Mouse (Mus musculus) kidney, adult 10 weeks (tissue): ENCODE measurements around the gene Ppl. TPM values are rescaled to one million over a fixed set of nuclear protein-coding genes. Genes with fewer than 3 reads are reported as not detected.

ENCODE experiments used
- polyA plus RNA-seq: library from polyadenylated mRNA; stranded (reverse); fragments of 350-450 nt; fragmentation: Illumina TruSeq; extraction: RNeasy Lipid Tissue Mini Kit (QIAGEN cat#74804); gene quantifications from one replicate; pipeline ENCODE4 v1.2.3, GENCODE M21; 2014; ENCODE audit warnings: low read depth, low replicate concordance

Ppl gene
- 1.7 TPM for polyA plus RNA-seq

DNA sequence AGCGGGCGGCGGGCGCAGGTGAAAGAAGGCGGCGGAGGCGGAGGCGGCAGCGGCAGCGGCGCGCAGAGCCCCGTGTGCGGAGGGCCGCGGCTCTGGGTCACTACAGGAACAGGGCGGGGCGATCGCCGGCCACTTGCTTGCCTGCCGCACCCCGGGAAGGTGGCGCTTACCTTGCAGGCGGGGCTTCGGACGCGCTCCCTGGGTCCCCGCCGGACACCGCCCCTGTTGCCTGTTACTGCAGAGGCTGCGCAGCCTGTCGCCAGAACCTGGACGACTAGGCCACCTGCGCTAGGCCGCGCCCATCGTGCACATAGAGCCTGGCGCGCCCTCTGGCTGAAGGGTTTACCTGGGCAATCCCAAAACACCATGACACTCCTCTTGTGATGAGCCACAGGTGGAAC is at the start of gene Ppl:
Gene Ppl (minus strand): TSS at position 21 of the 401 bp plus-strand sequence.

DNA sequence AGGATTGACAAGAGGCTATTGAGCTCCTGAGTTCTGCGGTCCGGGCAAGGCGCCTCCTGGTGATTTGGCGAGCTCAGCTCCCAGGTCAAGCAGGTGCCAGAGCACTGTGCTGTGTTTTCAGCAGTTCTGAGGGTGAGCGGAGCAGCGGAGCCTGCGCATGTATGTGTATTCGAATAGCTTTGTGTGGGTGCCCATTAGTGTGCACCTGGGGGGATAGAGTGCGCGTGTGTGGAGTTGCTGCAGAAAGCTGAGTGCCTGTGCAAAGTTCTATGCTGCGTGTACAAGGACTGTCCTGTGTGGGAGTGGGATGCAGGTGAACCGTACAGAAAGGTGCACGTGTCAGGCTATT is 14.8 kb upstream of the Ppl start, which contains the start of gene Sec14l5:
Gene Sec14l5 (plus strand): TSS at position 73 of the 349 bp plus-strand sequence.

DNA sequence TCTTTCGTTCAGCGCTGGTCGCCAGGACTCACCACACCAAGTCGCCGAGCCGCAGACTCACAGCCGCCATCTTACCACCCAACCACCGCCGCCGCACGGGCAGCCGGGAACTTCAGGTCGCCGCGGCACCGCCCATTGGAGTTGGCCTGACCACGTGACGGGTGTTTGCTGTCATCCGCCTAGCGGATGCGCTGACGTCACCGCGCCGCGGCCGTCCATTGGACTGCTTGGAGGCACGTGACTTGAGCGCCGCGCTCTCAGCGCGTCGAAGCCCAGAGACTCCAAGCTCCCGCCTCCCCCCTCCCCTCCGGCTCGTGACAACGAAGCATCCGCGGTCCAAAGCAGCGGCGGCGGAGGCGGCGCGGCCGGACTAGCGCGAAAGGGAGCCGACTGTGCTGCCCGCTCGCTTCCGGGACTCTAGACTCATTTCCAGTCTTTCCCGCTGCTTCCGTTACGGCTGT is 82.4 kb downstream of the Ppl start, which contains the start of the genes Glyr1 and Ubn1:
Gene Glyr1 (minus strand): TSS at position 90 of the 461 bp plus-strand sequence.
Gene Ubn1 (plus strand): TSS at position 284 of the 461 bp plus-strand sequence.

Other genes starting within 250 kb of the Ppl start
- 11.9 TPM for gene Mgrn1, start 246.2 kb downstream of the Ppl start, polyA plus RNA-seq
- gene Nudt16l1, start 193.7 kb downstream of the Ppl start, polyA plus RNA-seq = 7.2 TPM
- 4.9 TPM for gene Anks3, start 168.2 kb downstream of the Ppl start, polyA plus RNA-seq
- gene Sept12, start 134.6 kb downstream of the Ppl start, polyA plus RNA-seq = not detected
- gene Smim22, start 125.1 kb downstream of the Ppl start, polyA plus RNA-seq = not detected
- gene Rogdi, start 118.9 kb downstream of the Ppl start, polyA plus RNA-seq = 1.3 TPM
- gene Glyr1, start 82.6 kb downstream of the Ppl start, polyA plus RNA-seq = 82.7 TPM
- gene Ubn1, start 82.4 kb downstream of the Ppl start, polyA plus RNA-seq = 19.7 TPM
- gene Sec14l5, start 14.7 kb upstream of the Ppl start, polyA plus RNA-seq = not detected
- 0.53 TPM for gene Nagpa, start 71.6 kb upstream of the Ppl start, polyA plus RNA-seq
- 0.57 TPM for gene AU021092, start 89.9 kb upstream of the Ppl start, polyA plus RNA-seq
- gene Alg1, start 101.2 kb upstream of the Ppl start, polyA plus RNA-seq = 0.77 TPM
- 2.7 TPM for gene Eef2kmt, start 123.6 kb upstream of the Ppl start, polyA plus RNA-seq